Mouse (Mus musculus) spleen, postnatal 4 days (tissue): ENCODE measurements around the gene Asb15.

Source experiments
- DNase-seq, 2 experiments: peaks; one replicate each; pipeline ENCODE4 v3.0.0; 2022; ENCODE audit warnings: low spot score in 2 of 2

Gene Asb15

GRCm38 (mm10) chr6:24607531-24607930 is 79.6 kb downstream of the Asb15 start:
- no peak for DNase-seq

DNA sequence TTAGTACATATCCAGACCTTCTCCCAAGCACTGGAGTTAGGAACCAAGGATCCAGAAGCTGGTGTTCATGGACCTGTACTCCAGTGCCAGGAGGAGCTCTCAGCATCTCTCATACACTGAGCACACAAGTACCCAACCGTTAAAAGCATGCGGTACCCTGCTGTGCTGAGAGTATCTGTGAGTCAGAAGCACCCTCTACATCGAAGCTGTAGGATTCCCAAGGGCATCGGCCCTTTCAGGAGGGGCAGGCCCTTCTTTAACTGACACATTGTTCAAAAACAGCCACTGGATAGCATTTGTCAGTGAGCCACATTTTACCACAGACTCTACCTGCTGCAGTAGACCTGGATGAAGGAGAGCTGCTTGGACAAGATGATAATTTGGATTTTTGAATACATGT is 80.2 kb downstream of the Asb15 start:
- no peak for DNase-seq

- no peak for DNase-seq
Observed at GRCm38 (mm10) chr6:24608682-24609081, 80.7 kb downstream of the Asb15 start.

GRCm38 (mm10) chr6:24609531-24609930 is 81.6 kb downstream of the Asb15 start:
- no peak for DNase-seq

- DNase-seq = no peak
Observed at GRCm38 (mm10) chr6:24610358-24610757, 82.4 kb downstream of the Asb15 start.

DNA sequence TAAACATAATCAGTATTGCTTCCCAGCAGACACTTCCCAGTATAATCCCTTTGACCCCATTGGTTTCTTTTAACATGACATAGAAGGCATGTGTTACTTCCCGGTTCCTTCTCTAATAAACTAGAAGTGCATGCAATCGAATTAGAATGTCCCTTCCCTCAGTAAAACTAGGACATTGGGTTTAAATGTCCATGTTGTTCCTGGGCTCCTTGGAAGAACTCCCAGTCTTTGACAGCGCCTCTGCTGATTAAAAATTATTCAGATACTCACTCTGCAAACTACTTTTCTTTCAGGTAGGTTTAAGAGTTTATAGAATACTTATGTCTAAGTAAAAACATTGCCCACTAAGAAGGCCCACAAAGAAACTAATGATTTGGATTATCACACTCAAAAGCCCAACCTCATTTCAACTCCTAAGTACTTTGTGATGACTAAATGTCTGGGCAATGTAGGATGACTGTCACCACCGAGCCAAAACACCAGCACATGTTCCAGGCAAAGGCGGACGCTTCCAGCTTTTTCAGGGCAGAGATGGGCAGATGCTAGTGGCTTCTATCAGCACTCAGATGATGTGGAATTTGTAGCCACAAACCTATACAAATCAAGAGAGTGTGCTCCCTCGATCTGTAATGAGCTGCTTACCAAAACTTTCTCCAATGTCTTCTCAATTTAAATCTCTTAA is 84.3 kb downstream of the Asb15 start:
- no peak for DNase-seq

DNA sequence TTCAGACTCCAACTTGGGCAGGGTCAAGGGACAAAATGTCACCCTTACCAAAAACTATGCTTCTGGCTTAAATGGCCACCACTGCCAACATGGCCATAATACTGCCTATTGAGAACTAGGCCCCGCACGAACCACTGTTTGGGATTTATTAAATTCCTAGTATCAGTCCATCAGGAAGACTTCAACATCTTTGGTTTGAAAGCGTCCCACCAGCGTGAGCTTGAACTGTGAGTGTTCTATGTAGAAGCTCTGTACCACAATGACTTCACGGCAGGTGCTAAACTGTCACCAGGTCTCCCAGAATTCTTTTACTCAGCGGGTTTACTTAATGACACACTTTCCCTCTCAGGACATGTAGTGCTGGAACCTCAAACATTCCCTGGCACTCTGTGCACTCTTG is 85.4 kb downstream of the Asb15 start:
- no peak for DNase-seq

GRCm38 (mm10) chr6:24613918-24614317 is 86.0 kb downstream of the Asb15 start:
- DNase-seq = no peak

- DNase-seq = no peak
Observed at GRCm38 (mm10) chr6:24616746-24617145, 88.8 kb downstream of the Asb15 start.

DNA sequence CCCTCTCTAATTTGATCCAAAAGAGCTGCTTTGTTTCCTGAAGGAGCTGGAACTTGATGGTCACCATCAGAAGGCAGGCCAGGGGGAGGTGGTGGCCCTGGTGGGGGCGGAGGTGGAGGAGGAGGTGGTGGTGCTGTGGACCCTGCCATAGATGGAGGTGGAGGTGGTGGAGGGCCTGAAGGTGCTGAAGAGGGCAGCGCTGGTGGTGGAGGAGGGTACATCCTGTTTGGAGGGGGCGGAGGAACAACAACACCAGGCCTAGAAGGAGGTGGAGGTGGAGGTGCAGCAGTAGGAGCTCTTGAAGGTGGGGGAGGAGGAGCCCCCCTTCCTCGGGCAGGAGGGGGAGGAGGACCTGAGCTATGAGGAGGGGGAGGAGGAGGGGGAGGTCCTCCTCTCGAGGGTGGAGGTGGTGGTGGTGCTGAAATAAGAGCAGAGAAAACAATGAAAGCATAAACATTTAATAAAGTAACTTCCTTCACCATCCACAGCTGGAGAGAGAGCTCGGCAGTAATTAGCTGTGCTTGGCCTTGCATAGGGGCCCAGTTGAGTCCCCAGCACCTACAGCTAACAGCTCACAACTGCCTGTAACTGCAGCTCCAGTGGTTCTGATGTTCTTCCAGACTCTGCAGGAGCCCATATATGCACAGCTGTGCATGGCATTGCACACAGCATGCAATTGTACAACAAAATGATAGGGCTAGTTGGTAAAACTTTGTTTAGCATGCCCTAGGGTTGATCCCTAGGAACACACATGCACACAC is 91.5 kb downstream of the Asb15 start:
- no peak for DNase-seq

DNA sequence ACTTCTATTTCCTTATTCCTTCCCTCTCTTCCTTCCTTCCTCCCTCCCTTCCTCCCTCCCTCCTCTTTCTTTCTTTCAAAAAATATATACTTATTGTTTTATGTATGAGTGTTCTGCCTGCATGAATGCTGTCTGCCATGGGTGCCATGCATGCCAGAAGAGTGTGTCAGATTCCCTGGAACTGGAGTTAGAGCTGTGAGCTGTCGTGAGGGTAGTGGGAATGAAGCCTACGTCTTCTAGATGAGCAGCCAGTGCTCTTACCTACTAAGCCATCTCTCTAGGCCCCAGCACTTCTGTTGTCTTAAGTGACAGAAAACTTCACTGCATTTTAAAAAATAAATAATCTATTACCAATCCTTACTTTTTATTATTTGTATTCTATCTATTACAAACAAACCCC is 93.0 kb downstream of the Asb15 start:
- DNase-seq = no peak

DNA sequence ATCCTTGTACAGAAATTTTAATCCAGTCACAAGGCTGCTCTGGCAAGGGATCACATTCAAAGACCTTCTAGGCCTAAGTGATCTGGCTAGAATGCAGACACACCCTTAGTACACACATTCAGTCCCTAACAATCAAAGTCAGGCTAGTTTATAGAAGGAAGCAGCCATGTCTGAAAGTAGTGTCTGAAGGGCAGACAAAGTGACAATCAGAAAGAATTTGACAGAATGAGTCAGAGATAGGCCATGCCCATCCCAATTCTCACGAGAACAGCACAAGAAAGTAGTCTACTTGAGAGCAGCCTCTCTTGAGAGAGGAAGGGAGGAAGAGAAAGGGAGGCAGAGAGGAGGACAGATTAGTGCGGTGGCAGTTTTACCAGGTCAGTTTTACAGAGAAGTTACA is 94.2 kb downstream of the Asb15 start:
- DNase-seq = no peak
